Mouse (Mus musculus) R1 (cell line): ENCODE data around the gene Pdzk1.
A peak's percentile ranks its signal among the peaks of the same experiment; 100 is the strongest.

Experiments used
- DNase-seq: peaks from one replicate; pipeline ENCODE4 v3.0.0-alpha.2; 2018; ENCODE audit warnings: low read depth, low spot score

Gene Pdzk1

GRCm38 (mm10) chr3:96881557-96881956 lies 52.5 kb downstream of the Pdzk1 start:
- no peak for DNase-seq

GRCm38 (mm10) chr3:96882061-96882849 lies 53.2 kb downstream of the Pdzk1 start:
- no peak for DNase-seq

- DNase-seq: no peak
These were observed 54.6 kb downstream of the Pdzk1 start for GRCm38 (mm10) chr3:96883690-96884089.

- DNase-seq: no peak
These were observed 73.4 kb downstream of the Pdzk1 start for GRCm38 (mm10) chr3:96902336-96902999.

- DNase-seq: no peak
These were observed 75.3 kb downstream of the Pdzk1 start, which contains the start of gene Gja5 for GRCm38 (mm10) chr3:96904393-96904792. Gene Gja5 (plus strand): TSS chr3:96904693.

GRCm38 (mm10) chr3:96904851-96905541 lies 75.9 kb downstream of the Pdzk1 start, which contains the start of gene Gpr89:
Gene Gpr89 (minus strand): TSS chr3:96905346.
- DNase-seq: peak; percentile 94

GRCm38 (mm10) chr3:96905592-96905991 lies 76.5 kb downstream of the Pdzk1 start:
- DNase-seq: no peak
